Mouse (Mus musculus) ovary, postnatal 10 days (tissue): ENCODE data around the gene Fopnl.

ENCODE experiments used
- DNase-seq: peaks from one replicate; pipeline ENCODE4 v3.0.0; 2022; ENCODE audit warnings: low spot score

Fopnl gene

DNA sequence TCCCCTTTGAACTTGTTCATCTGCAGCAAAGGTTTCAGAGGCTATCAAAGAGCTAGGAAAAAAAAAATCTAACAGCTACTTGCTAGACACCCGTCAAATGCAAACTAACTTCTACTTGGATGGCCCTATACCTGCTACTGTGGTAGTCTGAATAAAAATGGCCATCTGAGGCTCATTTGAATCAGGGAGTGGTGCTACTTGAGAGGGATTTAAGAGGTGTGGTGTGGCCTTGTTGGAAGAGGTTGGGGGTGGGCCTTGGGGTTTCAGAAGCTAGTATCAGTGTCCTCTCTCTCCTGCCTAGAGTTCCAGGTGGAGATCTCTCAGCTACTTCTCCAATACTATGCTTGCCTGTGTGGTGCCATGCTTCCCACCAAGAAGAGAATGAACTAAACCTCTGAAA, 10.8 kb downstream of the Fopnl start:
- no peak for DNase-seq

DNA sequence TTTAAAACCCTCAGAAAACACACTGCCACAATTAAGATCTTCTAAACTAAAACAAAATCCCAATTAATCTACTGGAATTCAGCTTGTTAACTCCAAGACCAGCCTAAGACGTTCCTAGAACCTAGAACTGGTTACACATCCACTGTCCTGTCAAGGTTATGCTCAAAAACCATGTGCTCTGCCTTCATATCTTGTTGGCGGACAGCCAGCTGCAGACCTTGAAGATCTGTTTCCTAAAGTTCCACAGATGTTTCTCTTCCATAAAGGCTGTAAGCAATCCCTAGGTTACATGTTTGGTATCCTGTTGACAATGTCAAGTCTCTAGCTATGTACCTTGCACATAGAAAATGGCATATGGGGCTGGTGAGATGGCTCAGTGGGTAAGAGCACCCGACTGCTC, 12.4 kb downstream of the Fopnl start:
- no peak for DNase-seq

GRCm38 (mm10) chr16:14303676-14304075, 13.5 kb downstream of the Fopnl start:
- DNase-seq: no peak

DNA sequence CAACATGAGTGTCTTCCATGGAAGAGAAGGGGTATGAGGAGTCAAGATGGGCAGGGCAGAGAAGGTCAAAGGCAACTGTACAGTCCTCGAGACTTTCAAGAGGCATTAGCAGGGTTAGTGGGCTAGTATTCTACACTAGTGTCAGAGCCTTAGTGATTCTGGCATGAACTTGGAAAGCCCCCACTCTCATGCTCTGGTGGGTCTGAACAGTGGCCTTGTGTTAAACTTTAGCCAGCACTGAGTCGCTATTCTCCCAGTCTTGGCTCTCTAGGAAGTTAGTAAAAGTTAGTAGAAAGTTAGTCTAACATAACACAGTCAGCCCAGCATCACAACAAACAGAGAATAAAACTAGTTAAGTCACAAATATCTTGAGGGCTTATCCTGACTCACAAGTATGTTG, 14.1 kb downstream of the Fopnl start:
- DNase-seq: no peak

DNA sequence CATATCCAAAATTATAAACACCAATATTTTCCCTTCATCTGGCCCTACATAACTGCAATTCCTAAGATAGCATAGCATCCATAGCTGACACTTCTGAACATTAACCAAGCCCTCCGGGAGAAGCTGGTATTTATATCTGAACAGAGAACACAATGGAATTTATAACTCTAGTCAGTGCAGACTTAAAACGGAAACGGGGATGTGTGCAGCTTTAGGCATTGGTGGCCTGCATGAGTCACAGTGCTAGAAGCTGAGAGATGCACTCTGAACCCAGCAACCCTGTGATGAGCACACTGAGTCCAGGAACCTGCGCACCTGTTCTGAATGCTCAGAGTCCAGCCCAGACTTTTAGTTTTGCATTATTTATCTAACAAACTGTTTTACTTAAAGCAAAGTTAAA, 18.7 kb downstream of the Fopnl start:
- no peak for DNase-seq

GRCm38 (mm10) chr16:14297746-14298145, 19.5 kb downstream of the Fopnl start:
- no peak for DNase-seq

DNA sequence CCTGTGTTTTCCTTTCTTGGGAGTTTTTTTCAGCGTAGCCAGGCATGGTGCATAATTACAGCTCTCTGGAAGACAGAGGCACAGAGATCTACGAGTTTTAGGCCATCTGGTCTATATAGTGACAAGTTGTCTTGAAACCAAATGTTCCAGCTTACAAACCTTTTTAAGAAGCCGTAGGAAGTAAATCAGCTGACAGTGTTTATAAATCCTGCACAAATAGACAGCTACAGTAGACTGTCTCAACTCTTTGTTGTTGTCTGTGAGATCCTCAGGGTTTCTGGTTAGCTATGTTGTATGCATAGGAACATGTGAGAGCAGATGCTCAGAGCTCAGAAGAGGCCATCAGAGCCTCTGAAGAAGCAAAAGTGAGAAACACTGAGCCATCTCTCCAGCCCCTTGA, 20.1 kb downstream of the Fopnl start:
- DNase-seq: no peak

GRCm38 (mm10) chr16:14296544-14297124, 20.6 kb downstream of the Fopnl start:
- no peak for DNase-seq

DNA sequence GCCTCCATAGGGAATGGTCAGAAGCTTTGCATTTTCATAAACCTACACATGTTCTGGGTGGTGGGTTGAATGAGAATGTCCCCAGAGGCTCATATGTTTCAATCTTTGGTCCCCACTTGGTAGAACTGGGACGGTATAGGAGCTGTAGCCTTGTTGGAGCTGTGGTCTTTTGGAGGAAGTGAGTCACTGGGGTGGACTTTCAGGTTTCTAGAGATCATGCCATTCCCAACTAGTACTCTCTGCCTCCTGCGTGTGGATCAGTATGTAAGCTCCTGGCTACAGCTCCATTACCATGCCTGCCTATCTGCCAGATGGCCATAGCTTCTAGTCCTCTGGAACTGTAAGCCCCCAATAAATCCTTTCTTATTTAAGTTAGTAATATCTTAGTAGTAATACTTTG, 21.9 kb downstream of the Fopnl start:
- DNase-seq: no peak

- no peak for DNase-seq
These were observed 24.7 kb downstream of the Fopnl start for GRCm38 (mm10) chr16:14292205-14293199.

GRCm38 (mm10) chr16:14291223-14291622, 26.0 kb downstream of the Fopnl start, which contains the start of gene Myh11:
Gene Myh11 (minus strand): TSS chr16:14291372.
- peak; percentile 52 for DNase-seq

DNA sequence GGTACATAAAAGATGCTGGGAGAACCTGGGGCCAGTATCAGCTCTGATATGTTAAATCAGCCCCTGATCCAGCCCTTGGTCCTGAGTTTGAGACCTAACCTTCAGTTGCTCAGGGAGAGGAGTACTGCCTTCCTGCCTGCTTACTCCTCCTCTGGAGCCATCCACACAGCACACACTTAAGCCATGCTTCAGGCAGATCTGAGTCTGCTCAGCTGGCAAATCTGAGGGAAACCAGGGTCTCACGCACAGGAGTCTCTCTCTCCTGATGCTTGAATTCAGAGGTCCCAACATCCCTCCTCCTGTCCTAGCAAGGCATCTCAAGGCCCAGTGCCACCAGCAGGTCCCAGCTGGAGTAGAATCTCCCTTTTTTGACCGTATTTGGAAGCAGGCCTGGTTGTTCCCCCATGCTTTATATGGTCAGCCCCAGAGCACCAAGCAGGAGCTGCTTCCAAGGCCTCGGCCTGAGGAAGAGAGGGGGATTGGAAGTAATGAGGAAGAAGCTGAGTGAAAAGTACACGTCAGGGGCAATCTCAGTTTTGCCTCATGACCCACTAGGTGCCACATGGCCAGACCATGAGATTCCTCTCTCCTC, 44.7 kb downstream of the Fopnl start:
- no peak for DNase-seq

DNA sequence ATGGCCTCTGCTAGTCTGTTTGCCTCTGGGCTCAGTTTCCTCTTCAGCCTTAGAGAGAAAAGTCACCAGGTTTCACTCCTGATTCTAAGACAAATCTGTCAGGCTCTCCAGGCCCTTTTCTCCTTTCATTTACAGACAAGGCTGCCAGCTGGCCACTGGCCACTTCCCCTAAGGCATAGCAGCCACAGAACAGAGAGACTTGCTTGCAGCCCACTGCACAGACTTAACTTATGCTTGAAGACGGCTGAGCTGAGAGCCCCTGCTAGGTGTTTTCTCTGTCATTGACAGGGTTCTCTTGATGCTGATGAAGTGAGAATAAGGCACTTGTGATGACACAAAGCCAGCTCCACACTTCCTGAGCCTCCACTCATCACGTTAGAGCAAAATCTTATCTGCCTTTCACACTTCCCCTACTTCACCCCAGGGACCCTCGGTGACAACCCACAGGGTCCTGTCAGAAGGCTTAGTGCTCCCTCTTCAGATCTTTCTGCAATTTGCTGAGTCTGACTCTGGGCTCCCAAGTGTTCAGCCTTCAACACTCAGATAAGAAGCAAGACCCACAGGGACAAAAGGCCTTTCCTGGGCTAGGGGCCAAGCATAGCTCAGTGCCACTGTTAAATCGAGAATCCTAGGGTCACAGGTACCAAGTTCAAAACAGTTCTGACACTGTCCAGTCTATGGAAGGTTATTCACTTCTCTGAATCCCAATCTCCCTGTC, 51.8 kb downstream of the Fopnl start:
- no peak for DNase-seq

- no peak for DNase-seq
These were observed 52.7 kb downstream of the Fopnl start for GRCm38 (mm10) chr16:14264504-14264903.

- DNase-seq: no peak
These were observed 54.0 kb downstream of the Fopnl start for GRCm38 (mm10) chr16:14263241-14263640.

GRCm38 (mm10) chr16:14262410-14262809, 54.8 kb downstream of the Fopnl start:
- no peak for DNase-seq

- DNase-seq: no peak
These were observed 58.3 kb downstream of the Fopnl start for GRCm38 (mm10) chr16:14258856-14259255.

- no peak for DNase-seq
These were observed 63.6 kb downstream of the Fopnl start for GRCm38 (mm10) chr16:14253586-14253985.

GRCm38 (mm10) chr16:14252877-14253276, 64.3 kb downstream of the Fopnl start:
- DNase-seq: no peak

- no peak for DNase-seq
These were observed 67.3 kb downstream of the Fopnl start for GRCm38 (mm10) chr16:14249913-14250312.
